Mouse (Mus musculus): Measurements from ENCODE around the gene Cnrip1. TPM values are rescaled to one million over a fixed set of nuclear protein-coding genes. Genes with fewer than 3 reads are reported as not detected.

Gene Cnrip1
- polyA plus RNA-seq, 2 experiments from 2014 or later = 4.5 to 6.6 TPM

GRCm38 (mm10) chr11:17107359-17107758, 56.0 kb downstream of the Cnrip1 start:
- no peak for ATAC-seq

GRCm38 (mm10) chr11:17112419-17113090, 61.2 kb downstream of the Cnrip1 start:
- no peak for ATAC-seq

- ATAC-seq = no peak
Measured at GRCm38 (mm10) chr11:17126418-17126817, 75.0 kb downstream of the Cnrip1 start.

Other genes starting within 250 kb of the Cnrip1 start
- gene Fbxo48, start 100.2 kb upstream of the Cnrip1 start, polyA plus RNA-seq (2017; shearing (Covaris generic)) = 1 to 10 TPM in 1 of 2 experiments, under 1 TPM in 1; 0.79 to 1.3 TPM
- gene Plek, start 795 bp downstream of the Cnrip1 start, polyA plus RNA-seq (2017; shearing (Covaris generic)) = 1 to 10 TPM; 4.1 to 10.0 TPM
- 10 to 100 TPM; 23.5 TPM for gene Ppp3r1, start 107.7 kb downstream of the Cnrip1 start, polyA plus RNA-seq (2017; shearing (Covaris generic))
- 10 to 100 TPM; 21.5 to 24.0 TPM for gene Wdr92, start 130.5 kb downstream of the Cnrip1 start, polyA plus RNA-seq (2017; shearing (Covaris generic))
- 10 to 100 TPM; 36.6 to 43.5 TPM for gene Pno1, start 160.0 kb downstream of the Cnrip1 start, polyA plus RNA-seq (2017; shearing (Covaris generic))
- 100 to 1,000 TPM in 1 of 2 experiments, 10 to 100 TPM in 1; 75.8 to 109 TPM for gene C1d, start 206.0 kb downstream of the Cnrip1 start, polyA plus RNA-seq (2017; shearing (Covaris generic))

Measured in activated CD4-positive, CD25-positive, alpha-beta regulatory T cell, adult 4 months (primary cell).